Mouse (Mus musculus) c-Kit-negative CD71-positive TER-119-positive erythroid progenitor cells, embryonic 14.5 days (primary cell): ENCODE measurements around the gene Glb1l2.

Source experiments
- DNase-seq: peaks from one replicate; pipeline ENCODE4 v3.0.0-alpha.2; 2013; ENCODE audit warnings: low read depth, low spot score

Glb1l2 gene

GRCm38 (mm10) chr9:26733206-26733891 lies 72.9 kb downstream of the Glb1l2 start, which contains the start of gene B3gat1:
Gene B3gat1 (plus strand): TSS chr9:26733728.
- DNase-seq: no peak

GRCm38 (mm10) chr9:26728556-26728955 lies 77.7 kb downstream of the Glb1l2 start:
- DNase-seq: no peak

- DNase-seq: no peak
These were observed 78.8 kb downstream of the Glb1l2 start for GRCm38 (mm10) chr9:26727445-26727844.

GRCm38 (mm10) chr9:26725709-26726108 lies 80.6 kb downstream of the Glb1l2 start:
- DNase-seq: no peak

- DNase-seq: no peak
These were observed 84.5 kb downstream of the Glb1l2 start for GRCm38 (mm10) chr9:26721771-26722170.

- DNase-seq: no peak
These were observed 87.9 kb downstream of the Glb1l2 start for GRCm38 (mm10) chr9:26718388-26718787.
